Mouse (Mus musculus) frontal cortex, postnatal 36 days (tissue): ENCODE results near the gene Lypd4.
A peak's percentile ranks its signal among the peaks of the same experiment; 100 is the strongest.

Experiments
- DNase-seq, 2 experiments: peaks; one replicate each; pipeline ENCODE4 v3.0.0; 2022; ENCODE audit warnings: low spot score in 2 of 2

Lypd4 gene

DNA sequence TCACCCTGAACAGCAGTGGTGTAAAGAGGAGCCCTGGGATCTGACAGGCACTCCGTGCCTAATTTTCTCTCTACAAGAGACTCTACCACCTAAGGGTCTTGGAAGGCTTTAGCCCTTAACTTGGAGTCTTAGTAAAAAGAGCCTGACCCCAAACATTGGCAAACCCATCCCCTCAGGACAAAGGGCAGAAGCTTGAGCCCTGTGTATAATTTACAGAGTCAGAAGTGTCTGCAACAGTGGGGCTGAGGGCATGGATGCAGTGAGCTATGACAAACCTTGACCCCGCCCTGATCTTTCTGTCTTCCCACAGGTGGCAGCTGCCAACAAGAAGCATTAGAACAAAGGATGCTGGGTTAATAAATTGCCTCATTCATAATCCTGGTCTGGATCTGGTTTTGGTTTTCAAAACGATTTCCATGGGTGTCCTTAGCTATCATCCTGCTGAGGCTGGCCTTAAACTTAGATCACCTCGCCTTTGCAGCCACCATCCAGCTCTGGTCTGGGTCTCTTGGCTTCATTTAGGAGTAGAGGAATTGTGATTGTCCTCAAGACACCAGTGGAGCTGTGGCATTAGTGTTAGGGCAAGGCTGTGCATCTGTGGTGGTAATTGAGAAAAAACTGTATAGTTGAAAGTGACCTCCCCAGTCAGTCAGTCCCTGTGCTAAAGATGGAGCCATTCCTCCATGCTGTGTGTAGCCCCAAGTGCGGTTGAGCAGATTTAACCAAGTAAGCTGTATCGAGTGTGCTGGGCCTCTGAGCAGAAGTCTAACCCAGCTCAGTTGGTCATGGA is 19.9 kb upstream of the Lypd4 start:
- no peak for DNase-seq

- no peak for DNase-seq
These were observed 17.4 kb upstream of the Lypd4 start for GRCm38 (mm10) chr7:24887096-24887495.

DNA sequence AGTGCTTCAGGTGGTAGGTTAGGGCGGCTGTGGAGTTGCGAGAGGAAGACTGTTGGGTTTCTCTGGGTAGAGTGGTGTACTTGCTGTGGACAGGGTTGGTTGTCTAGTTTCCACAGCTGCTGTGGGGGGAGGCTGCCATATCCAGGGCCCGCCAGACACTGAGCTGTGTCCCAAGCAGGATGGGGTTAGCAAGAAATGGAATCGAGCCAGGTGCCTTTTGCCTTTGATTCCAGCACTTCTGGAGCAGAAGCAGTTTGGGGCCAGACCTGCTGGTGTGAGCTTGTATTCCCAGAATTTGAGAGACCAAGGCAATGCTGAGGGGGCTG is 16.5 kb upstream of the Lypd4 start:
- DNase-seq: no peak

DNA sequence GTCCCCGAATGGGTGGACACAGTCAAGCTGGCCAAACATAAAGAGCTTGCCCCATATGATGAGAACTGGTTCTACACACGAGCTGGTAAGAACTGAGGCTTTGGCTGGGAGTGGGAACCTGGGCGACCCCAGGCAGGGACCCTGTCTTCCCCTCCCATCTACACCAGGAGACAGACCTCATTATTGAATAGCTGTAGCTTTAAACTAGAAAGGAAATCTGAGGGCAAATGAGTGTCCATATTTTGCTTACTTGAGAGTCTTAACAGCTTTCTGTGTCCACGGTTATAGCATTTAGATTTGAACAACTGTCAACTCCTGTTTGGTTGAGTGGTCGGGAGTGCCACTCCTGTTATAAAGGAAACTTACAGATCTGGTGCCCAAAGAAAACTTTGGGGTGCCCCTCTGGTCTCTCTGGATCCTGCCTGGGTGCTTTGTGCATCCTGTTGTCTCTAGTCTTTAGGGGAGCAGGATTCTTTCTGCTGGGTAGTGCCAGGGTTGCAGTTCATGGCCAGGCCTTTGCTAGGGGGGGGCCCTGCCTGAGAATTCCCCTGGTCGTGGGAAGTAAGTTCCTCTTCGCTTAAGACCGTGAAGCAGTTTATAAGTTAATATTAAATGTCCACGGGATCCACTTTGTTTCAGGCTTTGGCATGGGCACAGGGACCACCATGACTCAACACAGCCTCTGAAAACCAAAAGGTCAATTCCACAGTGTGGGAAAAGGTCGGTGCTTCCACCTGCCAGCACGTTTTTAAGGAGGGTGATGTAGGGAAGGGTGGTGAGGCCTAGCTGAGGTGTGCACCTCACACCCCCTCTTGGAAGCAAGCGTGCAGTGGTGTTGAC is 15.9 kb upstream of the Lypd4 start:
- DNase-seq: no peak

GRCm38 (mm10) chr7:24884693-24885291 is 15.1 kb upstream of the Lypd4 start:
- no peak for DNase-seq

DNA sequence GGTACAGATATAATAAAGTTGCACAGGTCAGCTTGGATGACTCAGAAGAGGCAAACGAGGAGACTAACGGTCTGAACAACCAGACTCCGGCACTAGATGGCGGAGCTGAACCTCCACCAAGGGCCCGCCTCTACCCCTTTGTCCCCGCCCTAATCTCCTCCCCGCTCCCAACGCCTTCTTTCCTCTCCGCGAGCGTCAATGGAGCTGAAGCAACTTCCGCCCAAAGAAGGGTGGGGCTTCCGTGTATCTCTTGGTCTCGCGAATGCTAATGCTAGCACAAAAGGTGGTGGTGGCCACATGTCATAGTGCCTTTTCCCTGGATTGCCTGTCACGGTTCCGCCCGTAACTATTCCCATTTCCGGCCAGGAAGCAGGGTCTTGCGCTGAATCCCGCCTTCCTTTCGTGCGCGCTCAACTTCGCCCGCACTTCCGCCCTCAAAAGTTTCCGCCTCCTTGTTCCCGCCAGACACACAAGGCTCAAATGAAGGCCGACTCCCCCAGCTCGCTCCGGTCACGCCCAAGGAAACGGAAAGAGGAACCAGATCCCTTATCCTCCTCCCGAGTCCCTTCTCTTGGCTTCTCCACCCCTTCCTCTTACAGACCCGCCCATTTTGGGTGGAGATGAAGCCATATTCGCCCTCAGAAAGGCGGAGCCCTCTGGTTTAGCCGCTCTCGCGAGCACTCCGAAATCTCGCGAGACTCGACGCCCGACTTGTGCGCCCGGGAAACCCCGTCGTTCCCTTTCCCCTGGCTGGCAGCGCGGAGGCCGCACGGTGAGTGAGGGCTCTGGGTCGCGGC is 14.4 kb upstream of the Lypd4 start, which contains the start of gene Rps19:
TSS of gene Rps19 (plus strand) at position 476 of the 797 bp plus-strand sequence.
- peak; percentile 97 for DNase-seq

DNA sequence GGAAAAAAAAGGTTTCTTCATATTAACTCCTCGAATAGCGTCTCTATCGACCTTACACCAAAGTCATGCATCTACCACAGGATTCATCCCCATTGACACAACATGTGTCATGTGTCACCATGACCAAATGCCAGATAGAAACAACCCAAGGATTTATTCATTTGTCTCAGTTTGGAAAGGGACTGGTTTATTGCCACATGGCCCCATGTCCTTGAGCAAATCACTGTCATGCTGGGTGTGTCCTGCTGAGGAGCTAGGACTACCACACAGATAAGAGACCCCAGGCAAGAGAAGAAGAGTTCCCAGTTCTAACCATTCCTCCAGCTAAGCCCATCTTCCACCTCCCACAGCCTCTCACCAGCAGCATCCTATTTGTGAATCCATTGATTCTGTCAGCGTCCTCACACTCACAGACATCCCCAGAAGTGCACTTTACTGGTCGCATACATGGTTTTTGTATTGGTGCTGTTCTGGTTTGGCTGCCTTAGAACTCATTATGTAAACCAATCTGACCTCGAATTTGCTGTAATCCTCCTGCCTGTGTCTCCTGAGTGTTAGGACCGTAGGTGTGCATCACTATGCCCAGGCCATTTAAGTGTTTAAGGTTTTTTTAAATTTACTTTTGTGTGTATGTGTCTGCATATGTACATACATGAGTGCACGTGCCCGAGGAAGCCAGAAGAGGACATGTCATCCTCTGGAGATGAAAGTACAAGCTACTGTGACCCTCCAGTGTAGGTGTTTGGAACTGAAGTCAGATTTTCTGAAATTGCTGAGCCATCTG is 12.9 kb upstream of the Lypd4 start:
- no peak for DNase-seq

DNA sequence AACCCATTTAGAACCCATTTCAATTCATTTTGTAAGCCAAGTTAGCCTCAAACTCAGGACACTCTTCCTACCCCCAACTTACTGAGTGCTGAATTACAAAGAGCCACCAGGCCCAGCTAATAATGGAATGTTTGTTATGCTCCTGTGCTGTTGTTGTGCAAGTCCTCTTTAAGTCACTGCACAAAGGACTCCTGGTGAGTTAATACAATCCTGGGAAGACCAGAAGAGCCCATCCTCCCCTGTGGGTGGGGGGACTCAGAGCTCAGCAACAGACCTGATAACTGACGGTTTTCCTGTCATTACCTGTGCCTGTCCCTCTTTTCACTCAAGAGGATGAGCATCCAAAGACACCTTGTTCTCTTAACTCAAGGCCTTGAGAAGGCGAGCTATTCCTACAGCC is 9.9 kb upstream of the Lypd4 start:
- DNase-seq: no peak

DNA sequence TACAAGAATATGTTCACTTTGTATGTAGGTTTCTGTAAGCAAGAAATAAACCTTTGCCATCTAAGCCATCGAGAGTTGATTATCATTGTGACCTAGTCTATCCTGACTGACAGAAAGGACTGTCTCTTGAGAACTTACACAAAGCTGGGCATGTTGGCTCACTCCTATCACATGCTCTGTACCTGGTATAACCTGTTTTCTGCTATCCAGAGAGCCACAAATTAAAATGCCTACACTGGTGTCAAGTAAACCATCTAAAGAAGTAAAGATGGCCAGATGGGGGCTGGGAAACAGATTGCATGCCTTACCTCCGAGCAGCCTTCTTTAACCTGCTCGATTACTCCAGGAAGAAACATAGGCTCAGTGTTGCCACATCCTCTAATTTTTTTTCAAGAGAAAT is 7.8 kb upstream of the Lypd4 start:
- DNase-seq: no peak

DNA sequence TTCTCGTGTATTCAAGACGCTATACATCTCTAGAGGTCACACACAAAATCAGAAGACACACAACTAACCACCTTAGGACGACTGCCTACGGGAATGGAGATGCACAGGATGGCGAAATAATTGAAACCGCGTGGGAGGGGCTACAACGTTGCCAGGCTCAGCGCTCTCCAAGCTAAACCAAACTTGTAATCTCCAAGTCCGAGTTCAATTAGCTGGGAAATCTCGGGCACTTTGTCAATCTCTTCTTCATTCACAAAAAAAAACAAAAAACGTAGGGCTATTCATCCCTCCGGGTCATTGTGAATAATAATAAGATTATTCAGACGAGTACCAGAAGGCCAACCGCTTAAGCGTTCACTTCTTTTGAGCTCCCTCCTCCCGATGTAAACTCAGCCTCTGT is 661 bp downstream of the Lypd4 start:
- no peak for DNase-seq

- no peak for DNase-seq
These were observed 5.6 kb downstream of the Lypd4 start for GRCm38 (mm10) chr7:24864156-24864555.

DNA sequence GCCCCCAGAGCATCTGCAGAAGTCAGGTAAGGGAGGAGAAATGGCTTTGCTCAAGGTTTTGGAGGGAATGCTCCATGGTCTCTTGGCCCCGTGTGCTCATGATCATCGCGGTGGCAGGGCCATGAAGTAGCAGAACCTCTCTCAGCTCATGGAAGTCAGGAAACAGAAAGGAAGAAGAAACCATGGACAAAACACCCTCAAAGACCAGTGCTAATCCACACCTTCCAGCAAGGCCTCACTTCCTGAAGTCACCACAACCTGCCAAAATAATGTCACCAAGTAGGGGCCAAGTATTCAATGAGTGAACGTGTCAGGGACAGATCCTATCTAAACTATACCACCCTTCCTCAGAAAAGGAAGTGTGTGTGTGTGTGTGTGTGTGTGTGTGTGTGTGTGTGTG is 6.9 kb downstream of the Lypd4 start:
- no peak for DNase-seq

DNA sequence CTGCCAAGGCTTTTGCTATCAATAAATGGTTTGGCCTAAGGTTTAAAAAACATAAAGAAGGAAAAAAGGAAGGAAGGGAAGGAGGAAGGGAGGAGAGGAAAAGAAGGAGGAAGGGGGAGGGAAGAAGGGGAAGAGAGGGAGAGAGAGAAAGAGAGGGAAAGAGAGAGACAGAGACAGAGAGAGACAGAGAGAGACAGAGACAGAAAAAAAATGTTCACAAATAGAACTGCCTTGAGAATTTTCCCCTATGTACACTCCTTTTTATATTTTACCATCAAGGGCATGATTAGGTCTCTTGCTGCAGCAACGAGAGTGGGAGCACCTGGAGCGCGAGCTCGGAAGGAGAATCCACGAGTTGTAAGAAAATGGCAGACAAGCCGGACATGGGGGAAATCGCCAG is 7.8 kb downstream of the Lypd4 start, which contains the start of gene Gm9844:
TSS of gene Gm9844 (plus strand) at position 301 of the 400 bp plus-strand sequence.
- no peak for DNase-seq

DNA sequence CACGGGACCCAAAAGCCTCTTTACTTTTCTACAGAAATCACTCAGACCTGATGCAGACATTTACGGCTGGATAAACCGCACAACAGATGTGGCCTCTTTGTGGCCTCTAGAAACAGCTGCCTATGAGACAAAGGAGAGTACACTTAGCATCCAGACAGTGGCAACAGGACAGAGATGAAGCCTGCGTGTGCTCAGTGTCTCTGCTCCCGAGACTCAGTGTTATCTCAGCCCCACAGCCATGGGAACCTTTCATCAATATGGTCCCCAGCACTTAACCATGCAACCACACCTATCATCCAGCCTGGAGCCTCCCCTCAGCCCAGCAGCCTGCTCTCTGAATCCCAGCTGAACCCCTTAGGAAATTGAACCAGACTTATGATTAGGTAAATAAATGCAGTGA is 10.5 kb downstream of the Lypd4 start:
- DNase-seq: no peak

DNA sequence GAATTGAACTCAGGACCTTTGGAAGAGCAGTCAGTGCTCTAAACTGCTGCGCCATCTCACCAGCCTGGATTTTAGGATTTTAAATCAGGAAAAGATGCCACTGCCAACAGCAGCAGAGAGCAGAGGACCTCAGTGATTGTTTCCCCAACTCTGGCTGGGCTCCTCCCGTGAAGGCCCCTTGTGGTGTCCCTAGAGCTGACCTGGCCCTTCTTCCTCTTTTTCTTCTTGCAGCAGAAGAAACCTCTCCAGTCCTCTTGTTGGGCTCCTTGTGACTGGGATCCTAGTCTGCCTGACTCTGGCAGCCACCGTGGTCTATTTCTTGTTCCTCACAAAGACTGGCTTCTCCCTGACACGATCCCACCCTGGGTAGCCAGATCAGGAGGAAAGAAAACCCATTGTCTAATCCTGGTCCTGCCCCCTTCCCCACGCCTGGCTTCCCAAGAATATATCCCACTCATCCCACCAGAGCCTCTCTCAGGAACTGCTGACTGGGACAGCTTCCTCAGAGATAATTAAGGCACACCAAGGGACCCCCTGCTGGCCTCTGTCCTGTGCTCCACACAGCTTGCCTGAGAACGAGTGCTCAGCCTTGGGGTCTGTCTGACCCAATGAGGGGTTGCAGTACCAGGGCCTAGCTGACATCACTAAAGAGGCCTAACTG is 13.2 kb downstream of the Lypd4 start:
- no peak for DNase-seq

DNA sequence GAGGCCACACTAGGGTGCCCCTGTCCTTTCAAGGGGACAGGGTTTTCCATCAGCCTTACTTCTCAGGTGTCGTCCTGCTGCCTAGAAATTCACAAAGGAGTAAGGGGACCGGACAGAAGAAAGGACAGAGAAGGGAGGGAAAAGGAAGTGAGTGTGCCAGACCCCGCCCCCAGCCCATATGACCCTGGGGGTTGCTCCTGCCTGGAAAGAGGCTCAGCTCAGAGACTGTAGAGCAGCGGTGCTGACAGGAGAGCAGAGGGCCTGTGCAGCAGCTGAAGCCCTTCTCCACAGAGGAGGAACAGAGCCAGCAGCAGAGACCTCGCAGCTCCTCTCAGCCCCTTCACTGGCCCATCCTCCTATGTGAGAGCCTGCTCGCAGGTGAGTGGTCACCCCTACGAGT is 16.0 kb downstream of the Lypd4 start:
- DNase-seq: no peak

- no peak for DNase-seq
These were observed 16.5 kb downstream of the Lypd4 start for GRCm38 (mm10) chr7:24853233-24853563.

DNA sequence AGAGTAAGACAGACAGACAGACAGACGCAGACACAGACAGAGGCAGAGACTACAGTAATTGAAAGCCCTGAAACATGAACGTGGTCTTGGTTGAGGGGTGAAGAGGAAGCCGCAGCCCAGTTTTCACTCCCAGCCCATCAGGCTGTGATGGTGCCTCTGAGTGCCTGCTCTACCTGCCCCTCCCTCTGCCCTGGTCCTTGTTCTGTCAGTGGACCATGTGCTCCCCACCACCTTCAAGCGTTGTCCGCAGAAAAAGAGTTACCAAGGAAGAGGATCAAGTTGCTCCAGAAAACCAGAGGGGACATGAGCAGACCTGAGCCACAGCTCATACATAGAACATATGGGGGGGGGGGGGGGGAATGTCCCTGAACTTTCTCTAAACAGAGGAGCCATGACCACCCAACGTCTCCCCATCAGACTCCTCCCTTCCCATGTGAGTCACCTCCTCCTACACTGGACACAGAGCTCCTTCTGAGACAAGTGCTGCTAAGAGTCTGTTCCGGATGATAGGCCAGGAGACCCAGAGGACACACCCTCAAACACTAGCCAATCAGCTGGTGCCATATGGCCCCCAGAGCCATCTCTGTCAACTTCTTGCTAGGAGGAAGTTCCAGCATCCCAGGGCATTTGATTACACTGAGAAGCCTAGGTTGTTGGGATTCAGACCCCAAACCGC is 17.0 kb downstream of the Lypd4 start:
- DNase-seq: no peak

- DNase-seq: no peak
These were observed 18.0 kb downstream of the Lypd4 start for GRCm38 (mm10) chr7:24851596-24852325.
